ENCODE assay signal across 7 mouse cellular contexts in genomic region chr10:85458744-85459344, GRCm38 (mm10).
A peak's percentile ranks its signal among the peaks of the same experiment; 100 is the strongest.
DNase-seq lines count a peak whose midpoint lies in the region; ATAC-seq lines count a peak whose summit lies in the region.

No protein-coding gene starts in this region.

- H3K4me1 ChIP-seq in midbrain, embryonic 16.5 days (ENCODE audit: control insufficient read depth, insufficient read depth, low read length) = peaks cover 11% of the 10 kb centered on the region

- peak overlapping the region; percentile 56 for H3K27ac ChIP-seq in midbrain, embryonic 16.5 days (ENCODE audit: low read length)

- H3K36me3 ChIP-seq in midbrain, embryonic 16.5 days (ENCODE audit: control insufficient read depth, insufficient read depth, low read length) = no peaks in the 10 kb centered on the region

- H3K27me3 ChIP-seq in midbrain, embryonic 16.5 days (ENCODE audit: control insufficient read depth, insufficient read depth, low read depth, low read length) = no peaks in the 10 kb centered on the region

- ATAC-seq in midbrain, embryonic 16.5 days = peak; percentile 72
- ATAC-seq in megakaryocyte, adult 5-6 weeks (ENCODE audit: poor library complexity, severe bottlenecking) = no peak

- peak overlapping the region; percentile 24; the same call in 1 of the 2 replicates for H3K4me2 ChIP-seq in midbrain, embryonic 16.5 days (ENCODE audit: low read length)

- H3K4me3 ChIP-seq in midbrain, embryonic 16.5 days (ENCODE audit: low read depth, low read length) = no peak overlapping the region

- DNase-seq in R1 (ENCODE audit: low read depth, low spot score) = peak; percentile 65
- DNase-seq in adrenal gland, postnatal 36 days = peak; percentile 72 to 79
- peak; percentile 17 to 53 for DNase-seq in heart, adult 9 months (ENCODE audit: low spot score in 2 of 2)
- DNase-seq in kidney, postnatal 36 days = peak; percentile 59 to 75
- DNase-seq in B cell, adult 2 months = no peak

- WGBS in midbrain, embryonic 16.5 days = 41% methylated on average over 17 of the region's 17 CpGs

- no peaks in the 10 kb centered on the region for H3K9me3 ChIP-seq in midbrain, embryonic 16.5 days (replicated peaks; ENCODE audit: control insufficient read depth, low read length, poor library complexity, severe bottlenecking)

- 0 out of 2 replicates have a peak overlapping the region, but pooled peaks have one; percentile 20 for H3K9ac ChIP-seq in midbrain, embryonic 16.5 days (ENCODE audit: low read depth, low read length)

Comparison
In these comparisons a context has a peak if more than half of its experiments do, and no peak if none do; other contexts are left out.
1. DNase-seq: peak in R1 (single experiment), adrenal gland, postnatal 36 days (2 of 2), heart, adult 9 months (2 of 2) and kidney, postnatal 36 days (2 of 2); none in B cell, adult 2 months (0 of 2).